Mouse (Mus musculus) cortical plate, adult 2 months (tissue): ENCODE measurements around the gene Cdk5r1.

Source experiments
- CTCF ChIP-seq: fragments of 200-500 bp; IDR thresholded peaks from 2 replicates; pipeline ENCODE4 v1.5.1; 2011; ENCODE audit warnings: mild to moderate bottlenecking, control low read depth, low read length; ENCODE audit not compliant: insufficient read depth; ENCODE audit errors: extremely low read depth
- POLR2A ChIP-seq: fragments of 200-500 bp; IDR thresholded peaks from 2 replicates; pipeline ENCODE4 v1.6.1; 2011; ENCODE audit warnings: mild to moderate bottlenecking, low read length, control low read depth; ENCODE audit not compliant: insufficient read depth; ENCODE audit errors: extremely low read depth

GRCm38 (mm10) chr11:80482921-80483320, 6.1 kb downstream of the Cdk5r1 start:
- TF ChIP-seq POLR2A (no peak), CTCF (no peak)
